ENCODE assay signal across 8 mouse cellular contexts in genomic region chr1:89576985-89577384, GRCm38 (mm10).
DNase-seq lines count a peak whose midpoint lies in the region; ATAC-seq and TF ChIP-seq lines count a peak whose summit lies in the region.

No protein-coding gene starts in this region.

- no peaks in the 10 kb centered on the region for H3K9me3 ChIP-seq in ES-Bruce4 (replicated peaks; ENCODE audit: control insufficient read depth, insufficient read depth, low read length, poor library complexity, severe bottlenecking)
- H3K9me3 ChIP-seq in embryonic facial prominence, embryonic 15.5 days (replicated peaks) = no peaks in the 10 kb centered on the region
- no peaks in the 10 kb centered on the region for H3K9me3 ChIP-seq in heart, embryonic 11.5 days (replicated peaks; ENCODE audit: control insufficient read depth, low read length)
- H3K9me3 ChIP-seq in kidney, postnatal 0 days (replicated peaks; ENCODE audit: low read length) = no peaks in the 10 kb centered on the region

- peak; percentile 29; the same call in 1 of the 2 replicates for ATAC-seq in embryonic facial prominence, embryonic 15.5 days (ENCODE audit: insufficient number of reproducible peaks, low FRiP score, low TSS enrichment, low read depth)
- no peak for ATAC-seq in heart, embryonic 11.5 days (replicated peaks; ENCODE audit: insufficient number of reproducible peaks, low FRiP score, low TSS enrichment)
- no peak for ATAC-seq in kidney, postnatal 0 days (replicated peaks; ENCODE audit: low FRiP score, low read depth)

- H3K36me3 ChIP-seq in ES-Bruce4 (ENCODE audit: control insufficient read depth, insufficient read depth, low read length, poor library complexity, severe bottlenecking) = no peaks in the 10 kb centered on the region
- no peaks in the 10 kb centered on the region for H3K36me3 ChIP-seq in embryonic facial prominence, embryonic 15.5 days
- no peaks in the 10 kb centered on the region for H3K36me3 ChIP-seq in heart, embryonic 11.5 days (ENCODE audit: control insufficient read depth, insufficient read depth, low read length)
- no peaks in the 10 kb centered on the region for H3K36me3 ChIP-seq in kidney, postnatal 0 days (ENCODE audit: insufficient read depth, low read length)

- H3K4me1 ChIP-seq in ES-Bruce4 (ENCODE audit: control insufficient read depth, insufficient read depth, low read length) = no peaks in the 10 kb centered on the region
- H3K4me1 ChIP-seq in embryonic facial prominence, embryonic 15.5 days = peaks cover 44% of the 10 kb centered on the region
- H3K4me1 ChIP-seq in heart, embryonic 11.5 days (ENCODE audit: control insufficient read depth, insufficient read depth, low read length) = peaks cover 37% of the 10 kb centered on the region
- peaks cover 28% of the 10 kb centered on the region; the same call in 1 of the 2 replicates for H3K4me1 ChIP-seq in kidney, postnatal 0 days (replicated peaks; ENCODE audit: insufficient read depth, low read length)

- no peaks in the 10 kb centered on the region for H3K27me3 ChIP-seq in ES-Bruce4 (ENCODE audit: control insufficient read depth, insufficient read depth, low read length, poor library complexity, severe bottlenecking)
- peaks cover 12% of the 10 kb centered on the region; the same call in 1 of the 2 replicates for H3K27me3 ChIP-seq in embryonic facial prominence, embryonic 15.5 days
- peaks cover 13% of the 10 kb centered on the region for H3K27me3 ChIP-seq in heart, embryonic 11.5 days (ENCODE audit: control insufficient read depth, insufficient read depth, low read length)
- no peaks in the 10 kb centered on the region for H3K27me3 ChIP-seq in kidney, postnatal 0 days (ENCODE audit: insufficient read depth, low read length)

- 0 out of 2 replicates have a peak overlapping the region, but pooled peaks have one; percentile 4 for H3K4me3 ChIP-seq in ES-Bruce4 (ENCODE audit: low read depth, low read length)
- peak overlapping the region; percentile 29 for H3K4me3 ChIP-seq in embryonic facial prominence, embryonic 15.5 days (replicated peaks)
- H3K4me3 ChIP-seq in heart, embryonic 11.5 days (ENCODE audit: low read depth, low read length) = no peak overlapping the region
- no peak overlapping the region for H3K4me3 ChIP-seq in kidney, postnatal 0 days (replicated peaks; ENCODE audit: low read depth, low read length)

- no peak overlapping the region for H3K27ac ChIP-seq in ES-Bruce4 (ENCODE audit: insufficient read depth, low read length)
- peak overlapping the region; percentile 93 for H3K27ac ChIP-seq in embryonic facial prominence, embryonic 15.5 days (replicated peaks)
- peak overlapping the region; percentile 68; the same call in 1 of the 2 replicates for H3K27ac ChIP-seq in heart, embryonic 11.5 days (ENCODE audit: low read depth, low read length)
- H3K27ac ChIP-seq in kidney, postnatal 0 days = peak overlapping the region; percentile 73

- TF ChIP-seq POLR2A in ES-Bruce4 (IDR thresholded peaks at IDR 0.05; ENCODE audit: insufficient read depth, low read length) = no peak

- TF ChIP-seq EP300 in ES-Bruce4 (IDR thresholded peaks at IDR 0.05; ENCODE audit: insufficient read depth, low read depth, low read length) = no peak

- no peak overlapping the region for H3K9ac ChIP-seq in ES-Bruce4 (ENCODE audit: low read depth, poor library complexity, severe bottlenecking)
- H3K9ac ChIP-seq in embryonic facial prominence, embryonic 15.5 days = no peak overlapping the region
- H3K9ac ChIP-seq in heart, embryonic 11.5 days (ENCODE audit: low read depth, low read length) = peak overlapping the region; percentile 63
- H3K9ac ChIP-seq in kidney, postnatal 0 days (ENCODE audit: low read depth, low read length) = no peak overlapping the region

- WGBS in embryonic facial prominence, embryonic 15.5 days = 11% methylated on average over 4 of the region's 4 CpGs
- 17% methylated on average over 4 of the region's 4 CpGs for WGBS in heart, embryonic 11.5 days (ENCODE audit: insufficient replicate concordance)
- WGBS in kidney, postnatal 0 days = 11% methylated on average over 4 of the region's 4 CpGs

- DNase-seq in brain, adult 2 months (ENCODE audit: low read depth, low spot score) = peak; percentile 99
- peak; percentile 90 for DNase-seq in kidney, postnatal 0 days (ENCODE audit: low spot score)
- peak; percentile 55 for DNase-seq in lung, postnatal 25 days (ENCODE audit: low spot score)
- DNase-seq in right cerebral cortex, adult 2 months (ENCODE audit: low spot score in 2 of 2) = peak; percentile 53 to 58
- no peak for DNase-seq in T-cell, adult 2 months (ENCODE audit: low spot score)

- no peak for TF ChIP-seq CTCF in ES-Bruce4 (IDR thresholded peaks at IDR 0.05; ENCODE audit: low read depth, low read length)
- TF ChIP-seq CTCF in kidney, postnatal 0 days (IDR thresholded peaks at IDR 0.05; ENCODE audit: low read depth) = no peak

- peak overlapping the region; percentile 48 for H3K4me2 ChIP-seq in embryonic facial prominence, embryonic 15.5 days (replicated peaks)
- peak overlapping the region; percentile 48 for H3K4me2 ChIP-seq in heart, embryonic 11.5 days
- H3K4me2 ChIP-seq in kidney, postnatal 0 days (ENCODE audit: low read length) = peak overlapping the region; percentile 30; the same call in 1 of the 2 replicates

Comparison
In these comparisons a context has a peak if more than half of its experiments do, and no peak if none do; other contexts are left out.
1. H3K4me3 ChIP-seq: peak in ES-Bruce4 (single experiment) and embryonic facial prominence, embryonic 15.5 days (single experiment); none in heart, embryonic 11.5 days (single experiment) and kidney, postnatal 0 days (single experiment).
2. Peak in every context shown above with its lines, with median percentiles within 50 percentile points of each other: H3K4me2 ChIP-seq.